Mouse (Mus musculus) right cerebral cortex, adult 18-20 months (tissue): ENCODE results near the gene Hint3.

Experiments
- DNase-seq: peaks from one replicate; pipeline ENCODE4 v3.0.0; 2022; ENCODE audit warnings: mixed read lengths

The Hint3 gene

GRCm38 (mm10) chr10:30587037-30587436 is 42.4 kb downstream of the Hint3 start:
- peak; percentile 29 for DNase-seq

- no peak for DNase-seq
These were observed 43.7 kb downstream of the Hint3 start for GRCm38 (mm10) chr10:30585691-30586090.

GRCm38 (mm10) chr10:30577670-30578280 is 51.7 kb downstream of the Hint3 start:
- DNase-seq = no peak

GRCm38 (mm10) chr10:30566364-30566763 is 63.1 kb downstream of the Hint3 start:
- no peak for DNase-seq

GRCm38 (mm10) chr10:30564651-30565050 is 64.8 kb downstream of the Hint3 start:
- DNase-seq = no peak
